Mouse (Mus musculus) kidney, postnatal 25 days (tissue): ENCODE results near the gene Slc5a5.

ENCODE experiments used
- DNase-seq, 2 experiments: peaks; one replicate each; pipeline ENCODE4 v3.0.0; 2021; ENCODE audit warnings: mixed read lengths in 2 of 2

Gene Slc5a5

GRCm38 (mm10) chr8:70879500-70879899, 13.1 kb downstream of the Slc5a5 start:
- no peak for DNase-seq

- no peak for DNase-seq
These were observed 14.4 kb downstream of the Slc5a5 start for GRCm38 (mm10) chr8:70878178-70878577.

- DNase-seq, result no peak
These were observed 16.2 kb downstream of the Slc5a5 start for GRCm38 (mm10) chr8:70876382-70876781.

- no peak for DNase-seq
These were observed 18.1 kb downstream of the Slc5a5 start for GRCm38 (mm10) chr8:70874441-70874840.

GRCm38 (mm10) chr8:70873364-70873985, 19.1 kb downstream of the Slc5a5 start, which contains the start of gene Ccdc124:
Ccdc124 (minus strand) TSS chr8:70873935.
- DNase-seq, result peak; percentile 96

- DNase-seq, result no peak
These were observed 19.8 kb downstream of the Slc5a5 start for GRCm38 (mm10) chr8:70872643-70873363.

GRCm38 (mm10) chr8:70871195-70871807, 21.3 kb downstream of the Slc5a5 start:
- DNase-seq, result no peak

GRCm38 (mm10) chr8:70869601-70870041, 22.9 kb downstream of the Slc5a5 start:
- DNase-seq, result peak; percentile 87 to 89

GRCm38 (mm10) chr8:70869199-70869571, 23.4 kb downstream of the Slc5a5 start:
- DNase-seq, result no peak

GRCm38 (mm10) chr8:70868559-70869198, 23.9 kb downstream of the Slc5a5 start:
- peak; percentile 83 to 88 for DNase-seq

- no peak for DNase-seq
These were observed 26.0 kb downstream of the Slc5a5 start for GRCm38 (mm10) chr8:70866566-70866965.

- DNase-seq, result no peak
These were observed 26.5 kb downstream of the Slc5a5 start for GRCm38 (mm10) chr8:70866001-70866520.

- DNase-seq, result peak; percentile 100
These were observed 27.1 kb downstream of the Slc5a5 start for GRCm38 (mm10) chr8:70865350-70866000.

- no peak for DNase-seq
These were observed 27.8 kb downstream of the Slc5a5 start for GRCm38 (mm10) chr8:70864712-70865221.

GRCm38 (mm10) chr8:70863956-70864711, 28.4 kb downstream of the Slc5a5 start:
- DNase-seq, result no peak

GRCm38 (mm10) chr8:70862824-70863641, 29.5 kb downstream of the Slc5a5 start, which contains the start of gene Kcnn1:
Kcnn1 (minus strand) TSS chr8:70863258.
- DNase-seq, result no peak

GRCm38 (mm10) chr8:70857516-70857915, 35.0 kb downstream of the Slc5a5 start:
- no peak for DNase-seq

- DNase-seq, result peak; percentile 85 to 90
These were observed 35.9 kb downstream of the Slc5a5 start for GRCm38 (mm10) chr8:70856541-70857197.

GRCm38 (mm10) chr8:70856028-70856427, 36.5 kb downstream of the Slc5a5 start:
- no peak for DNase-seq

- no peak for DNase-seq
These were observed 38.7 kb downstream of the Slc5a5 start for GRCm38 (mm10) chr8:70853863-70854262.
